Mouse (Mus musculus) C2C12 (cell line): ENCODE data around the gene Cerk. TPM values are rescaled to one million over a fixed set of nuclear protein-coding genes. Genes with fewer than 3 reads are reported as not detected.

ENCODE experiments used
- H3K27me3 ChIP-seq: one replicate; pipeline ENCODE4 v1.6.1; 2011; ENCODE audit not compliant: control insufficient read depth, insufficient read depth, insufficient read length
- H3K36me3 ChIP-seq: one replicate; pipeline ENCODE4 v1.6.1; 2011; ENCODE audit not compliant: control insufficient read depth, insufficient read depth
- H3K4me3 ChIP-seq: one replicate; pipeline ENCODE4 v1.5.1; 2011; ENCODE audit warnings: mild to moderate bottlenecking, control low read depth; ENCODE audit not compliant: poor library complexity, insufficient read depth, severe bottlenecking
- H3K79me2 ChIP-seq: one replicate; pipeline ENCODE4 v1.6.1; 2011; ENCODE audit not compliant: control insufficient read depth, insufficient read depth
- H3K79me3 ChIP-seq: one replicate; pipeline ENCODE4 v1.6.1; 2011; ENCODE audit warnings: low read depth, control low read depth
- H3ac ChIP-seq: one replicate; pipeline ENCODE3; 2011; ENCODE audit warnings: low read depth; ENCODE audit not compliant: control insufficient read depth, insufficient read length
- CEBPB ChIP-seq: IDR thresholded peaks from one replicate; pipeline ENCODE4 v1.6.1; 2011; ENCODE audit warnings: low read depth, mild to moderate bottlenecking, control low read depth, moderate library complexity
- CTCF ChIP-seq: IDR thresholded peaks from one replicate; pipeline ENCODE4 v1.5.1; 2011; ENCODE audit not compliant: control insufficient read depth, insufficient read depth, insufficient read length
- FOSL1 ChIP-seq: IDR thresholded peaks from one replicate; pipeline ENCODE4 v1.8.0; 2011; ENCODE audit warnings: mild to moderate bottlenecking, low read length; ENCODE audit not compliant: poor library complexity, insufficient read depth, severe bottlenecking
- MAX ChIP-seq: IDR thresholded peaks from one replicate; pipeline ENCODE4 v1.6.1; 2011; ENCODE audit warnings: mild to moderate bottlenecking, control low read depth
- MYOD1 ChIP-seq: IDR thresholded peaks from one replicate; pipeline ENCODE4 v1.6.1; 2011; ENCODE audit warnings: low read depth; ENCODE audit not compliant: control insufficient read depth, insufficient read length
- MYOG ChIP-seq: IDR thresholded peaks from one replicate; pipeline ENCODE4 v1.6.1; 2011; ENCODE audit not compliant: control insufficient read depth, insufficient read length; ENCODE audit errors: extremely low read depth
- USF1 ChIP-seq: IDR thresholded peaks from one replicate; pipeline ENCODE4 v1.6.1; 2011; ENCODE audit warnings: low read depth, mild to moderate bottlenecking, control low read depth, moderate library complexity
- polyA plus RNA-seq: library from polyadenylated mRNA; unstranded; fragments of >200 nt; fragmentation: generic; extraction: Trizol; gene quantifications from one replicate; pipeline ENCODE4 v1.2.1, GENCODE M21; 2012; ENCODE audit warnings: missing spikeins

Gene Cerk
- polyA plus RNA-seq, 1 experiment = 18.1 TPM

- Histone ChIP-seq H3K79me2 (peaks cover 36% of the 10 kb centered on the region), H3K4me3 (no peak overlapping the region), H3K36me3 (peaks cover 63% of the 10 kb centered on the region), H3ac (no peak overlapping the region), H3K27me3 (no peaks in the 10 kb centered on the region), H3K79me3 (no peaks in the 10 kb centered on the region)
- TF ChIP-seq USF1 (no peak), CTCF (no peak), MAX (no peak), MYOG (no peak), MYOD1 (no peak), FOSL1 (no peak), CEBPB (no peak)
These were observed 66.8 kb downstream of the Cerk start for GRCm38 (mm10) chr15:86119186-86119585.

- TF ChIP-seq CEBPB (no peak), MYOD1 (no peak), FOSL1 (no peak), USF1 (no peak), MAX (no peak)
- Histone ChIP-seq H3K36me3 (peaks cover 46% of the 10 kb centered on the region), H3K4me3 (no peak overlapping the region), H3K79me2 (peaks cover 53% of the 10 kb centered on the region), H3K79me3 (no peaks in the 10 kb centered on the region), H3K27me3 (no peaks in the 10 kb centered on the region), H3ac (no peak overlapping the region)
These were observed 68.5 kb downstream of the Cerk start for GRCm38 (mm10) chr15:86117115-86118100.

GRCm38 (mm10) chr15:86116421-86116820 lies 69.5 kb downstream of the Cerk start:
- no peak overlapping the region for H3K4me3 ChIP-seq
- TF ChIP-seq MYOD1 = no peak
- no peak for TF ChIP-seq MYOG
- TF ChIP-seq CEBPB = no peak
- no peak for TF ChIP-seq CTCF
- no peaks in the 10 kb centered on the region for H3K27me3 ChIP-seq
- H3K79me2 ChIP-seq = peaks cover 58% of the 10 kb centered on the region
- H3ac ChIP-seq = no peak overlapping the region
- H3K79me3 ChIP-seq = peaks cover 2% of the 10 kb centered on the region
- H3K36me3 ChIP-seq = peaks cover 39% of the 10 kb centered on the region

- TF ChIP-seq MAX (no peak), MYOD1 (no peak), FOSL1 (no peak), MYOG (no peak), CEBPB (no peak), CTCF (no peak), USF1 (no peak)
- Histone ChIP-seq H3ac (no peak overlapping the region), H3K36me3 (peaks cover 22% of the 10 kb centered on the region), H3K79me2 (peaks cover 75% of the 10 kb centered on the region), H3K27me3 (no peaks in the 10 kb centered on the region), H3K4me3 (no peak overlapping the region), H3K79me3 (peaks cover 11% of the 10 kb centered on the region)
These were observed 72.6 kb downstream of the Cerk start for GRCm38 (mm10) chr15:86113342-86113710.

GRCm38 (mm10) chr15:86112707-86113341 lies 73.1 kb downstream of the Cerk start:
- Histone ChIP-seq H3ac (no peak overlapping the region), H3K79me2 (peaks cover 80% of the 10 kb centered on the region), H3K4me3 (no peak overlapping the region), H3K36me3 (peaks cover 22% of the 10 kb centered on the region), H3K27me3 (no peaks in the 10 kb centered on the region), H3K79me3 (peaks cover 14% of the 10 kb centered on the region)
- TF ChIP-seq USF1 (no peak), MAX (no peak), MYOG (no peak), FOSL1 (no peak), CEBPB (no peak), MYOD1 (no peak), CTCF (no peak)
